Mouse (Mus musculus) ovary, postnatal 36 days (tissue): ENCODE data around the gene Ndufc2.
"Not testable (repeated sequence)": the region's sequence is repeated elsewhere in the genome, so short reads cannot be mapped to it uniquely, and the experiment has no call there.

ENCODE experiments used
- DNase-seq: peaks from one replicate; pipeline ENCODE4 v3.0.0; 2022; ENCODE audit warnings: low spot score, mixed read lengths

The Ndufc2 gene

GRCm38 (mm10) chr7:97427296-97427695 lies 27.5 kb downstream of the Ndufc2 start:
- no peak for DNase-seq

GRCm38 (mm10) chr7:97427778-97428420 lies 28.1 kb downstream of the Ndufc2 start:
- DNase-seq = peak; percentile 59

- DNase-seq = peak; percentile 45
Observed at GRCm38 (mm10) chr7:97429705-97430104, 29.9 kb downstream of the Ndufc2 start.

GRCm38 (mm10) chr7:97433517-97433916 lies 33.7 kb downstream of the Ndufc2 start:
- DNase-seq = peak; percentile 29

GRCm38 (mm10) chr7:97434517-97434916 lies 34.7 kb downstream of the Ndufc2 start:
- no peak for DNase-seq

- no peak for DNase-seq
Observed at GRCm38 (mm10) chr7:97438986-97439385, 39.2 kb downstream of the Ndufc2 start.

- DNase-seq = peak; percentile 88
Observed at GRCm38 (mm10) chr7:97446171-97446925, 46.5 kb downstream of the Ndufc2 start.

- no peak for DNase-seq
Observed at GRCm38 (mm10) chr7:97447050-97447531, 47.3 kb downstream of the Ndufc2 start.

- DNase-seq = not testable (repeated sequence)
Observed at GRCm38 (mm10) chr7:97451023-97451422, 51.2 kb downstream of the Ndufc2 start, which contains the start of gene Kctd14. TSS of gene Kctd14 (plus strand) at chr7:97451323.

- DNase-seq = no peak
Observed at GRCm38 (mm10) chr7:97452196-97452595, 52.4 kb downstream of the Ndufc2 start.

- DNase-seq = peak; percentile 40
Observed at GRCm38 (mm10) chr7:97453141-97453921, 53.5 kb downstream of the Ndufc2 start.

- DNase-seq = no peak
Observed at GRCm38 (mm10) chr7:97454795-97455194, 55.0 kb downstream of the Ndufc2 start.

GRCm38 (mm10) chr7:97455577-97455976 lies 55.8 kb downstream of the Ndufc2 start:
- no peak for DNase-seq
